Mouse (Mus musculus) lung, postnatal 25 days (tissue): Measurements from ENCODE around the gene Tnr.

Source experiments
- DNase-seq: peaks from one replicate; pipeline ENCODE4 v3.0.0; 2022; ENCODE audit warnings: low spot score

Tnr gene

DNA sequence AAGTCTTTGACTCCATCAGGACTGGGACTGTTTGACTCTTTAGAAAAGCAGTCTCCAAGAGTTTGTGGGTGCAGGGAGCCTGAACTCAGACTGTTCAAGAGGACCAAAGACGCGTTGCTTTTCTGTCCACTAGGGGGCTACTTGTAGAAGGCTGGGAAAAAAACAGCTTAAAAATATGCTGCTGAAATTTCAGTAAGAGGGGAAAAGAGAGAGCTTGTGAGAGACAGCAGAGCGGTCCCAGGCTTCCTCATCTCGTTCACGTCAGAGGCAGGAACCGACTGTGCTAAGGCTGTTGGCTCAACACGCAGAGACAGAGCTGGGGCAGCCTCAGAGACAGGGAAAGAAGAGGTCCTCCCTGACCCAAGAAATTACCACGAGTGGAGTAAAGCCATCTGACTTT, at the start of gene Tnr:
TSS of gene Tnr (plus strand) at position 192 of the 400 bp plus-strand sequence.
- peak; percentile 10 for DNase-seq

DNA sequence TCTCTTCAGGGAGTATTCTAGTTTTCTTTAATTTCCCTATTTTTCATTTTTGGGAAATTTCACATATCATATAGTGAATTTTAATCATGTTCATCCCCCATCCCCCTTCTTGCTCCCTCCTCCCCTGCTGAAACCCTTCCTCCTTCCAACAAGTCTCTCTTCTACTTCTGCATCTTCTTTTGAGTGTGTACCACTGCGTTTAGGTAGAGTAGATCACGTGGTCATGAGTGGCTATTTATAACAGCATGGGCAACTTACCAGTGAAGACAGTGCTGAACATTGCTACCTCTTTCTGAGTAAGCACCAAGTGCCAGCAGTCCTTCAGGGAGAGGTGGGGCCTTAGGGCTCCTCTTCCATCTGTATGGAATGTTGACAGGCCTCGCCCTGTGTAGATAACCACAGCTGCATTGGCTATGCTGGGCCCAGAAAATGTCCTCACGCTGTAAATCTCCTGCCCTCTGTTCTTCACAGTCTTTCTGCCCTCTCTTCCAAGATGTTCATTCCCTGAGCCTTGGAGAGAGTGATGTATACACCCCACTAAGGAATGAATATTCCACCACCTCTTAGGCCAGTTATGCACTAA, 33.6 kb upstream of the Tnr start:
- no peak for DNase-seq

DNA sequence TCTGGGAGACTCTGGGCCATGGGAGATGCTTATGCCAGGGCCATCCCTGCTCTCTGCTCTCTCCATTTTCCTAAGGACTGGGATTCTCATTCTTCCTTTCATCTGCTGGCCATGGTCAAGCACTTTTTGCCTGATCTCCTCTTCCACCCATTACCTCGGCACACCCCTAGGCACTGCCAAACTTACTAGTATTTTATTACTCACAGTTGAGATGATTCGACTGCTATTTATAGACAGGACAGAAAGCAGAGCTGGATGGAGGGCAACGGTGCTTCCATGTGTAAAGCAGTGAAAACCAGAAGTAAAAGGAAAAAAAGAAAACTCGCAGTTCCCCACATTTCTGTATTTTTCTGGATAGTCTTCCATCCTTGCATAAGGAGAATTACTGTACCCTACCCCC, 31.0 kb upstream of the Tnr start:
- DNase-seq: no peak

DNA sequence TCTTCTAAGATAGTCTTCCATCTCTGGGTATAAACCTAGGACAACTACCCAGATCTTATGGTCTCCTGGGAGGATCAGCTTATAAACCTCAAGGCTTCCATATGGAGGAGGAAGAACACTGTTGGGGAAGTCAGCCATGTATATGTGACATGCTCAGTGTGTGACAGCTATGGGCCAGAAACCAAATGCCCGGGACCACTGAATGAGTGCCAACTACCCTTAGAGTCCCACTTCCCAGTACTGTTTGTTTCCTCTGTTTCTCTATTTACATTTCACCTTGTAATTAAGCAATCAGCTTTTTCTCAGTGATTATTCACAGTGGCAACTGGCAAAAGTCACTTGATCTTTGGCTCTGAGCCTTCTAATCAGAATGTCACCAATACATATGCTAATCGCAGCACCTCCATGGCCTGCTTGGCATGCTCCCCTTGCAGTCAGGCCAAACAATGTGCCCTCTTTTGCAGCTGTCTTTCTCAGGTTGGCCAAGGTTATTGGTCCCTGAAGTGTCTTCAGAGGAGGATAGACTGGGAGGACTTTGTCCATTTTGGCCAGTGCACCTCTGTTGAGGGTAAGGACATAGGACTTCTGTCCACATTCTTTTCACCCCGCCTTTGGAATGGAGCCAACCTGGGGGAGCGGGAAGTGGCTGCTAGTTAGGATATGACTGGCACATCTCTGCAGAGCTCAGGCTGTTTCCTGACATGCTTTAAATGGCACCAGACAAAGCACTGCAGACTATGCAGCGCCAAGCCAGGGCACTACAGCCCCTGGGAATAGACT, 29.7 kb upstream of the Tnr start:
- no peak for DNase-seq

DNA sequence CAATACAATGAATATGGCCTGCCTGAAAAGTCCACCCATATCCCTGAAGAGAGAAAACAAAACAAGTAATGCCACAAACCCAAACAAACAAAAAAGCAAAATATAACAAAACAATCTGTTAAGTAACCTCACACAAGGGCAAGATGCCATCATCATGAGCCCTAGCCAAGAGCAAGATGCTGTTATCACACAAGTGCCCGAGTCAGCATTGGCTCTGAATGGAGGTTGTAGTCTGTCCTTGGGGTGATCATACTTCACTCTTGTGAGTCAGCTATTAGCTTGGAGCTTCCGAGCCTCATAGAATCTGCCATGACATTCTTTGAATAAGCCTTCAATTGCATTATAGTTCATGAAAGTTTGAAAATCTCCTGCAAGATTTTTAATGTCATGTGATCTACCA, 25.3 kb upstream of the Tnr start:
- DNase-seq: no peak

DNA sequence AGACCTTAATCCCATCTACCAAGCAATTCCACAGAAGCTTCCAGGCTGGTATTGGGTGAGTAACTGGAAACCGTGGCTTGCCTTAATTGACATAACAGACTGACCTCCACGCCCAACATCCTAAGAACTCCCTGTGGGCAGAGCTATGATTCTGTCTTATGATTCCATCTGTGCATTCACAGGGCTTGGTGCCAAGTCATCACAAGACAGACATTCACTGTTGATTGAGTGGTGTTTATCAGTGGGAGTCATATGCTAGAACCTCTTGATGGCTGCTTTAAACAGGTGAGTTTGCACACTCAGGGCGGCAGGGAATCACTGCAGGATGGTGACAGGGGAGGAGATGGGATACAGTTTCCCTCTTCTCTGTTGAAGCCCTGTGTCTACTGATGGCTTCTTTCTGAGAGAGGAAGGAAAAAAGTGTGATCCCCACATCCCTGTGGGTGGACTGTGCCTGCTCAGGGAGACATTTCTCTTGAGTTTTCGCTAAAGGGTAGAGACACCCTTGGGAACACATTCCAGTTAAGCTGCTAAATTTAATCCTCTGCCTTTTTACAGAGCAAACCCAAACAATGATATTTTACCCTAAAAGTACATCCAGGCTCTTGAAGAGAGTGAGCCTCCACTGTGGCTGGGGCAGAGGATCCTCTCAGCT, 23.6 kb upstream of the Tnr start:
- no peak for DNase-seq

DNA sequence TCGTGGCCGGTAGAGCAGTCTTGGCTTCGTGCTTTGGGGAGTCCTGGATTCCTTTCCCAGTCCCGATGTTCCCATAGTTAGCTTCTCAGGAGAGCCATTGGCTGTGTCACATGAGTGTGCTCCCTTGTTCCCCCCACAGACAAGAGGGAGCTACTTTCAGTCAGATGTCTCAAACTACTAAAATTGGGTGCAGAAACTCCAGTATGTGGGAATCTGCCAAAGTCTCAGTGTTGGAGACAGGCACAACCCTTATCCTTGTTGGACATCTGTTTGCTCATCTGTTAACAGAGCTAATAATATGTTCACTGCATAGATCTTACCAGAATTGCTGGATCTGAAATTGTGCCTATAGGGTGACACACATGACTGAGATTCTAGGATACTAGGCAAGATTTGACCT, 21.7 kb upstream of the Tnr start:
- DNase-seq: no peak

DNA sequence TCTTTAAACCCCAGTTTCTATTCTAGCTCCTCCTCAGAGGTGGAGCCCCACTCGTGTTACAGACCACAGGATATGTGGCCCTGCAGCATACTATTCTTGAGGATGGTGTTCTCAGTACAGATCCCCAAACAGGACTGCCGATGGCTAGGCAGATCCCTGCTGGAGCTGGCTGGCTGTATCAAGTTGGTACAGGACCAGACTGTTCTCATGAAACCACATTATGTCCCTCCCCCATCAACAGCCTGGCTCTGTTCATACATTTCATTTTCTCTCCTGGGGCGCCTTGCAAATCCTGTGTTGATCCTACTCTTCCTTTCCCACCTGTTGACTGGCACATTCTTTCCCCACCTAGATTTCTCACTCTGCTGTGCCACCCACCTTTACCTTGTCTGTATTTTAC, 12.9 kb upstream of the Tnr start:
- DNase-seq: no peak

DNA sequence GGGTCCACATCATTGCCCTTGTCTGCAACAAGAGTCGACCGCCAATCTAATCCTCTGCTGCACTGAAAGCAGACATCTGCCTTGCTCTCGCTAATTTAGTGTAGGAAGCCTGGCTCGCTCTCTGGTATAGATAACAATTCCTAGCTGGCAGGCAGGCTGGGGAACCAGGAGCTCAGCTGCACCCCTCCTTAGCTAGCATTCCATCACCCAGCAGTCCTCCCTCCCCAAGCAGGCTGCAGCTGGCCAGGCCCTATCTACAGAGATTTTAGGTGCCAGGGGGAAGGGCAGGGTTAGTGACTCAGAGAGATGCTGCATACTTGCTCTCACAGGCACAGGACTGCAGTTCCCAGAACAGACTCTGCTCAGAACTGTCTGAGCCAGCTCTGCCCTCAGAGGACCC, 5.9 kb upstream of the Tnr start:
- DNase-seq: no peak

DNA sequence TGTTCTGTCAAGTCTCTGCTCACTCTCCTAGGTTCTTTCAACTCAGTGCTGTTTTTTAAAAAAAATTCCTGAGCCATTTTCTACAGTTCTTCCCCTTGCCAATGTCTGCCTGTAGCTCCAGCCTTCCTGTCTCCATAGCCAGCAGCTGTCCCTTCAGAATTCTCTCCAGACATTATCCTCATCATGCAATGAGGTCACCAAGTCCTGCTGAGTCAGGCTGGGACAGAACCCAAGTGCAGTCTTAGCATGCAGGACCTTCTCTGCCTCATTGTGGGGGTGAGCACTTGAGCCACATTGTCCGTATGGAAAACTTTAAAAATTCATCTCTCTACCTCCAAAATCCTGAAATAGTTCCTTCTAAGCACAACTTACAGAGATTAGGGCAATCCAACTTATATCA, 4.4 kb upstream of the Tnr start:
- no peak for DNase-seq

DNA sequence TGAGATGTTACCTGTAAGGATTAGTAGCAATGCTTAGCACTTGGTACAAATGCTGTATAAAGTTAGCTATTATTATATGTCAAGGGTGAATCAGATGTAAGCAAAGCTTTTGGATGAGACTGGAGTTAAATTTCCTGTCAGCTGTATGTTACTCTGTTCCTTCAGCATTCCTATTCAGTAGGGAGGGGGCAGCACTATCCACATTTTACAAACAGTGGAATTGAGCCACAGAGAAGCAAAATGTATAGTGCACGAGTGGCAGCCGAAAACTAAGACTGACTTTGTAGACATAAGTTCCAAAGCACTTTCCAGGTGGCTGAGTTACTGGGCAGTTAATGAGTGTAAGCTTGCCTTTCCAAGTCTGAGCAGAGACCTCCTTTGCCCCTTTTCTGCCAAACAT, 500 bp upstream of the Tnr start:
- DNase-seq: no peak

DNA sequence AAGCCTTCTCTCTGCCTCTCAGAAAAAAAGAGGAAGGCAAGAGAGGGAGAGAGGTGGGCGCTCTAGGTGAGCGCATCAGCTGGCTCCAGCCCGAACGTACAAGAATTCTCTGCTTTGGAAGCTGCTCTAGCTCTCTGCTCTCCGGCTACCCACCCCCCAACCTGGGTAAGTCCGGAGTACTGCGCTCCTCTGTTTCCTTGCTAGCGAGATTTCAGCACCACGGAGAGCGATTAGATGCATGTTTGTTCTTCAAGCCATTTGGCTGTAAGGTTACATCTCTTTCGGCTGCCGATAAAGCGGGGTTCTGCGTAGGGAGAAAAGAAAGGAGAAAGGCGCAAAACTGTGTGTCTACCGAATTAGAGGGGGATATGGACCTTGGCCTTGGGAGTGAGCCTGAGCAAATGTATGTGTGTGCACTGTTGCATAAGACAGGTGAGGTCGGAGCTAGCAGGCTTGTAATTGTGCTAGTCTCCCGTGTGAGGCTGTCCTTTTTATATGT, 531 bp downstream of the Tnr start:
- DNase-seq: peak; percentile 15

DNA sequence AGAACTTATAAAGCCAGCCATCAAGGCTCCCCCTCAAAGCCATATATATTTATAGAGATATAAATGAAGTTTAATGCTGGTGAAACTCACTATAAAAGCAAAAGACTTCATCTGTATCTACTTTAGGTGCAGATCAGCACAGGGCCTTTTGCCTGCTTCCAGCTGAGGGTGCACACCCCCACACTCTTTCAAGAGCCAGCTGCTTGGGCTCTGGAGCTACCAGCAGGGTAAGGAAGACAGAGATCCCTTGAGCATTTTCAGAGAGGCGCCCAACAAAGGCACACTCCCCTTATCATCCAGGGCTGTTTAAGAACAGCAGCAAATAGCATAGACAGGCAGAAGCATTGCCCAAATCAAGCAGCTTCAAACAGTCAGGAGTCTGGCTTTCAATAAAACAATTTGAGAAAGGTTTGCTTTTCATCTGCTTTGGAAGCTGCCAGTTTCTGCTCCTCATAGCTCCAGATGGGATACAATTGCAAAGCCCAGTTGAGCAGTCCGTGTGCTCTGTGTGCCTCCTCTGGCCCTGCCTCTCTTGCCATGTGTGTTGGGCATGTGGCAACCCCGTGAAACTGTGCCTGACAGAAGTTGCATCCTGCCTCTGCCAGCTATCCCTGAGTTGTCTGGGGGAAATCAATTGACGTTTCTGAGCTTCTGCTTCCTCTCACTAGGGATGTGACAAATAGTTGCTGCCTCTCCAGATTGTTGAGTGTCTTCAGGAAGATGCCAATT, 9.4 kb downstream of the Tnr start:
- DNase-seq: no peak

DNA sequence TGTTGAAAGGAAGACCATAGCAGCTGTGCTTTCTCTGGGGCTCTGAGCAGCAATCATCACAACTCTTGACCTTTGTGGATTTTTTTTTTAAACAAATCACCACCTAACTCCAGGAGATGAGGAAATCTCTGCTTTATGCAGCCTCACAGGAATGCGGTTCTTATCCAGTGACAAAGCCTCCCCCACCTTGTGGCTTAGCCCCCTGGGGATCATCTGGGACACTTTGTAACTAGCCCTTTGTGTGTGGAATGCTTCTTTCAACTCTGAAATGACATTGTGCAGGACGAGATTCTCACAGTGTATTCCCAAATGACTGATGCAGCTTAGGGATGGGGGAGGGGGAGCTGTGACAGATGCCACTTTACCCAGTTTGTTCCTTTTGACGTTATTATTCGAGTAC, 12.0 kb downstream of the Tnr start:
- no peak for DNase-seq

DNA sequence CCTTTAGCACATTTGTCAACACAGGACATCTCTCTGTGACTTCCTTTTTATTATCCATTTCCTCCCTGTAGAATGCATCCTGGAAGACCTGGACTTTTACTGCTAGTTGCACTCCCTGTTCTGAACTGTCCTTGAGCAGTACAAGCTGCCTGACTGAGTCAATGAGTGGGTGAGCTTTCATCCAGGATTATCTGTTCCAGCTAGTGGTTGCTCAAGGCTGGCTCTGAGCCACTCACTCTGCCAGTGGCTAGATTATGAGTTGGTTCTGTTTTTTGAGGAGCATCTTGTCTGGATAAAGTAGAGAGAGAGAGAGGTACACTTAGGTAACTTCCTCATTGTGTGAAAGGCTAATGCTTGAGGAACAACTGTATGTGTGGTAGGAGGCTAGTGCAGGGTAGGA, 14.0 kb downstream of the Tnr start:
- DNase-seq: no peak

DNA sequence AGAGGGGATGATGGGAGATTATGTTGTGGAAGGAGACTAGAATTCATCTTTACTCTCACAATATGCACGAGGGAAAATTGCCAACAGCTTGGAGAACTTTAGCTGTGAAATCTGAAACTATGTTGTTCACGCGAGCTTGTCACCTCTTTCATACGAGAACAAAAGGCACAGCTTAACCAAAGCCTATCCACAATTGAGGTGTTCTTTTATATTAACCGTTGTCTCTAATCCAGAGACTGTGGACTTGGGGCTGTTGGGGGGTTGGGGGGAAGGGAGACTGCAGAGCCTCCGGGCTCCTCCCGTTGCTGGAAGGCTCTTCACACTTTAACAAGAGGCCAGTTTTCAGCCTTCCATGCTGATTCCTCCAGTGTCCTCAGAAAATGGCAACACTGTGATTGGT, 14.5 kb downstream of the Tnr start:
- no peak for DNase-seq

DNA sequence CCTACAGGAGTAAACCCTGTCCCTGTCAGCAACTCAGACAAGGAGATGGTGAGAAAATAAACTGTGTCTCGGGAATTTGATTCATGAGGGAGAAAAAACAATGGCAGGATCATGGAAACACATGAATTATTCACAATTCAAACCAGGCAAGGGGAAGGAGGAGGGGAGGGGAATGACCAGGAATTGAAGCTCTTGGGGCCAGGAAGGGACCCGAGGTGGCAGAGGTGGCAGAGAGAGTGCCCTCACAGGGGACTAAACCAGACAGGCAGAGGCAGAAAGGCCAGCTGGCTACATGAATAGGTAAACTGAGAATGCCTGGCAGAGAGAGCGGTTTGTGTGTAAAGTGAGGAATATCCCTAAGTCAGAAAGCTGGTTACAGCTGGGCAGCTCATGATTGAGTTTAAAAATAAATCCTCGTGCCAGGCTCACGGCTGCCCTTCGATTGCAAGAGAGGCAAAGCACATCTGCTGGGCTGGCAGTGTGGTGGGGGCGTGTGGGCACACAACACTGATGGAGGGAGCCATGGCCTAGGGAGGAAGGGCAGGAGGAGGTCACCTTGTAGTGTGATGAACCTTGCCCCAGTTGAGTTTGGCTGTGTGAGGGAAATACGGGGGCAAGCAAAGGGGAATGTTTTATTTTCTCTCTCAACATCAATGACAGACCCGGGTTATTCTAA, 22.0 kb downstream of the Tnr start:
- DNase-seq: no peak

DNA sequence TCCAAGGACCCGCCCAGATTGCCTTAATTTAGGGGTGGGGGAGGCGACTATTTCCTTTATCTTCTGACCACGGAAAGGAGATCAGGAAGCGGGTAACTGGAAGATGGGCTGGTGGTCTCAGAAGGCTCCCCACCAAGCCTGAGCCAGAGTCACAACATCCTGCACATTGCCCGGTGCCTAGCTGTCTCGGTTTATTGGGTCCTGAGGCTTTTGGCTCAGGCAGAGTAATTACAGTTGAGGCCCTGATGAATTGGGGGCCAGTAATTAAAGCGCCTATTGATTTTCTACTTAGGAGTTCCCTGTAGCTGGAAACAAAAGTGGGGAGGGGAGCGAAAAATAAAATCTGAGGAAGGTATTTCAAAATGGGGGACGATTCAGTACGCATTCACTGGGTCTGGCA, 27.5 kb downstream of the Tnr start:
- DNase-seq: no peak

DNA sequence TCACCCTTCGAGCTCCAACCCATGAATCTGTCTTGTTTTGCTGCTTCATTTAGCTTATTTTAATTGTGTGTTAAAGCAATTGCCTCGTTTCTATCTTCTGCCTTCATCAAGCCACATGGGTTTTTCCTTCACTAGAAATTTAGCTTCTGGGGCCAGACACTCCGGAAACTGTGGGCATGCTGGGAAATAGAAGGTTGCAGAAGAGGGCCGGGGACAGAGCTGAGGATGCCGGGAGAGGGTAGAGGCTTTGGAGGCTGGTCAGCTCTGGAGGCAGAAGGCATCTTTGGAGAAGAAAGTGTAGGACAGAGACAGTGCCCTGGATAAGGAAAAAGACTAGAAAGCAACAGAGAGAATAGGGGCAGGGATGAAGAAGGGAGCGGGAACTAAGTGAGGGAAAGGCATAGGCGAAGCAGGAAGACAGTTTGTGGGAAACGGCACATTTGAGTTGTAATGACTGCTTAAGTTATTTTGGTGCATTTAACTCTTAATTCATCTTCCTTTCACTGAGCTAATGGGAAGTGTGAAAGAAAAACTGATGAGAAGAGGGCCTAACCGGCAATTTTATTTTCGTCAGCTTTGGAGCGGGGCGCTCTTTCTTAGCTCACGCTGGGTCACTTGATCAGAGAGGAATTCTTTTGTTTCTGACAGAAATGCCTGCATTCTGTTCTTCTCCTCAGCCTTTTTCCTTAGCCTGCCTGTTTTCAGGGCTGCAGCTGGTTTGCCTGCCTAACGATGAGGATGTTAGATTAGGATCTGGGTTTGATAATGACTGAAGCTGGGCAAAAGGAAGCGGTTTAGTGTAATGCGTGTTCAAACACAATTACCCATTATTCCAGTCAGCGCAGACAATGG, 28.2 kb downstream of the Tnr start:
- no peak for DNase-seq

DNA sequence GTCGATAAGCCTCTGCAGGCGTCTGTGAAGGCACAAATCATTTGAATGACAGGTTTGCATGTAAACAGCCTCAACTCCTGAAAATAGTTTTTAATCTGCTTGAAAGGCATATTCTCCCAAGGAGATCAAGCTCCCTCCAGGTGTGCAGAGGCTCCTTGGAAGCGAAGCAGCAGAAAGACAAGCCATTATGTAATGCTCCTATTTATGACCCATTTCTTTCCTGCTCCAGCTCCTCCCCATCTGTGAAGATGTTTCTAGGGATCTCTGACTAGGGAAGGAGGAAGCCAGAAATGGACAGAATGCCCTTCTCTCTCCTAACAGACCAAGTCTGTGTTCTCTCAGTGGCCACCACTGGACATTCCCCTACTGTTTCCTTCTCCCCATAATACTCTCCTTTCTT, 38.0 kb downstream of the Tnr start:
- DNase-seq: no peak

DNA sequence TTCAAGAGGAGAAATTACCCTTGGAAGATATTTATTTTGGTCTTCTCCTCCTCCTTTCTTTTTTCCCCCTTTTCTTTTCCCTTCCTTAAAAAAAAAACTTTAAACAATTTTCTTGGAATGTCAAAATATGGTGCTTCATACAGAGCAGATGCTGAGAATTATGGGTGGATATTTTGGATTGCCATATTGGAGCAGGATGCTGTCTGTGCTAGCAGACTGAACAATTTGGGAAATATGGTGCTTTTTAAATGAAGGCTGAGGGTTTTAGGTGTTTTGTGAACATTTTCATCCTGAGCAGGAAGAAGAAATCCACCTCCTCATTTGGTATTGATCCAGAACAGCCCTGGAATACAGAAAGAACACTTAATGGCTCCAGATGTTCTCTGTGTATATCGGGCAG, 41.6 kb downstream of the Tnr start:
- DNase-seq: no peak
